Mouse (Mus musculus) small intestine, adult 2 months (tissue): ENCODE data around the gene Timm13.

ENCODE experiments used
- CTCF ChIP-seq: fragments of 200-500 bp; IDR thresholded peaks from 2 replicates; pipeline ENCODE4 v1.5.1; 2012; ENCODE audit warnings: low read depth, mild to moderate bottlenecking, control low read depth, inconsistent platforms, low read length, moderate library complexity, mixed read lengths; ENCODE audit not compliant: insufficient replicate concordance, insufficient read length; ENCODE audit errors: extremely low read depth
- POLR2A ChIP-seq: fragments of 200-500 bp; IDR thresholded peaks from 2 replicates; pipeline ENCODE4 v1.6.1; 2012; ENCODE audit warnings: low read depth, mild to moderate bottlenecking, control low read depth, inconsistent platforms, low read length, moderate library complexity

GRCm38 (mm10) chr10:80904004-80904693 lies 3.4 kb upstream of the Timm13 start:
- TF ChIP-seq POLR2A, result no peak
- TF ChIP-seq CTCF, result no peak
